Mouse (Mus musculus): Measurements from ENCODE around the gene Cyb561d2.

- TF ChIP-seq MXI1 (IDR thresholded peaks at IDR 0.05; ENCODE audit: low read depth, low read length) (no peak), POLR2A (IDR thresholded peaks at IDR 0.05; ENCODE audit: low read depth, low read length) (no peak)
These were observed 6.0 kb upstream of the Cyb561d2 start for GRCm38 (mm10) chr9:107547957-107548356.

Measured in CH12.LX (cell line).